In the genomic region with DNA sequence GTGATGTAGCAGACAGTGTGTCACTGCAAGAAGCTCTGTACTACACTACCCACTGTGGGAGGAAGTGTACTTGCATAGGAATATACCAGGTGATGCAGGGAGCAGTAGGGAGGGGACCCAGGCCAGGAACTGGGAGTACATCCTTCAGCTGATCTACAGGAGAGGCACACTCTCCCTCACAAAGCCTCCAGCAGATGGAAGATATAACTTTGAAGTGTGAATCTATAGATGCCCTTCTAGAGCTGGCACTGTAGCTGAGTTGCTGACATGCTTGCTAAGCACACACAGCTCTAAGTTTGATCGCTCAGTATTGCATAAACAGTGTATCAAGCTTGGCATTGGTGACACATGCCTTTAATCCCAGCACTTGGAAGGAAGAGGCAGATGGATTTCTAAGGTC, we compare ENCODE assay signal across 33 mouse cellular contexts. TPM values are rescaled to one million over a fixed set of nuclear protein-coding genes. Genes with fewer than 3 reads are reported as not detected.
"Had no signal": no experiment of that assay in that cellular context is flagged by ENCODE, and none has a peak within 500 bp of the region (broad histone marks: within the 10 kb centered on the region; RNA-seq: fewer than 3 reads in every experiment).

No protein-coding gene starts in this region.

RNA-seq across cellular contexts. Expression of a gene that starts 8.1 kb away (rescaled TPM):
- total RNA-seq: common myeloid progenitor, adult 5-6 weeks; forebrain, postnatal 0 days; gastrocnemius, adult 18-20 months; gastrocnemius, adult 2 months; gastrocnemius, adult 8-10 months; gastrocnemius, postnatal 10 days; gastrocnemius, postnatal 14 days; gastrocnemius, postnatal 25 days; gastrocnemius, postnatal 36 days; gastrocnemius, postnatal 4 days; granulocyte monocyte progenitor cell, adult 5-6 weeks; heart, adult 18-20 months; heart, adult 2 months; heart, adult 8-10 months had no signal
- polyA plus RNA-seq: cortical plate, adult 2 months; embryonic facial prominence, embryonic 10.5 days; embryonic facial prominence, embryonic 11.5 days; embryonic facial prominence, embryonic 12.5 days; embryonic facial prominence, embryonic 13.5 days; embryonic facial prominence, embryonic 14.5 days; embryonic facial prominence, embryonic 15.5 days; erythroblast, embryonic 14.5 days; forebrain, embryonic 10.5 days; forebrain, embryonic 11.5 days; forebrain, embryonic 12.5 days; forebrain, embryonic 13.5 days; forebrain, embryonic 14.5 days; forebrain, embryonic 15.5 days; forebrain, embryonic 16.5 days; forebrain, postnatal 0 days; frontal cortex, adult 2 months; gonadal fat pad, adult 2 months; heart, adult 2 months; heart, embryonic 10.5 days; heart, embryonic 11.5 days had no signal

RNA-seq across cellular contexts. Expression of a gene that starts 21.8 kb away (rescaled TPM):
- total RNA-seq: common myeloid progenitor, adult 5-6 weeks; forebrain, postnatal 0 days; gastrocnemius, adult 18-20 months; gastrocnemius, adult 2 months; gastrocnemius, adult 8-10 months; gastrocnemius, postnatal 10 days; gastrocnemius, postnatal 14 days; gastrocnemius, postnatal 25 days; gastrocnemius, postnatal 36 days; gastrocnemius, postnatal 4 days; granulocyte monocyte progenitor cell, adult 5-6 weeks; heart, adult 18-20 months; heart, adult 2 months; heart, adult 8-10 months had no signal
- polyA plus RNA-seq: cortical plate, adult 2 months; embryonic facial prominence, embryonic 10.5 days; embryonic facial prominence, embryonic 11.5 days; embryonic facial prominence, embryonic 12.5 days; embryonic facial prominence, embryonic 13.5 days; embryonic facial prominence, embryonic 14.5 days; embryonic facial prominence, embryonic 15.5 days; erythroblast, embryonic 14.5 days; forebrain, embryonic 10.5 days; forebrain, embryonic 11.5 days; forebrain, embryonic 12.5 days; forebrain, embryonic 13.5 days; forebrain, embryonic 14.5 days; forebrain, embryonic 15.5 days; forebrain, embryonic 16.5 days; forebrain, postnatal 0 days; frontal cortex, adult 2 months; gonadal fat pad, adult 2 months; heart, adult 2 months; heart, embryonic 10.5 days; heart, embryonic 11.5 days had no signal

RNA-seq across cellular contexts. Expression of a gene that starts 38.4 kb away (rescaled TPM):
- total RNA-seq: common myeloid progenitor, adult 5-6 weeks; forebrain, postnatal 0 days; gastrocnemius, adult 18-20 months; gastrocnemius, adult 2 months; gastrocnemius, adult 8-10 months; gastrocnemius, postnatal 10 days; gastrocnemius, postnatal 14 days; gastrocnemius, postnatal 25 days; gastrocnemius, postnatal 36 days; gastrocnemius, postnatal 4 days; granulocyte monocyte progenitor cell, adult 5-6 weeks; heart, adult 18-20 months; heart, adult 2 months; heart, adult 8-10 months had no signal
- polyA plus RNA-seq: cortical plate, adult 2 months; embryonic facial prominence, embryonic 10.5 days; embryonic facial prominence, embryonic 11.5 days; embryonic facial prominence, embryonic 12.5 days; embryonic facial prominence, embryonic 13.5 days; embryonic facial prominence, embryonic 14.5 days; embryonic facial prominence, embryonic 15.5 days; erythroblast, embryonic 14.5 days; forebrain, embryonic 10.5 days; forebrain, embryonic 11.5 days; forebrain, embryonic 12.5 days; forebrain, embryonic 13.5 days; forebrain, embryonic 14.5 days; forebrain, embryonic 15.5 days; forebrain, embryonic 16.5 days; forebrain, postnatal 0 days; frontal cortex, adult 2 months; gonadal fat pad, adult 2 months; heart, adult 2 months; heart, embryonic 10.5 days; heart, embryonic 11.5 days had no signal

RNA-seq across cellular contexts. Expression of a gene that starts 53.1 kb away (rescaled TPM):
- total RNA-seq: common myeloid progenitor, adult 5-6 weeks; forebrain, postnatal 0 days; gastrocnemius, adult 18-20 months; gastrocnemius, adult 2 months; gastrocnemius, adult 8-10 months; gastrocnemius, postnatal 10 days; gastrocnemius, postnatal 14 days; gastrocnemius, postnatal 25 days; gastrocnemius, postnatal 36 days; gastrocnemius, postnatal 4 days; granulocyte monocyte progenitor cell, adult 5-6 weeks; heart, adult 18-20 months; heart, adult 2 months; heart, adult 8-10 months had no signal
- polyA plus RNA-seq: cortical plate, adult 2 months; embryonic facial prominence, embryonic 10.5 days; embryonic facial prominence, embryonic 11.5 days; embryonic facial prominence, embryonic 12.5 days; embryonic facial prominence, embryonic 13.5 days; embryonic facial prominence, embryonic 14.5 days; embryonic facial prominence, embryonic 15.5 days; erythroblast, embryonic 14.5 days; forebrain, embryonic 10.5 days; forebrain, embryonic 11.5 days; forebrain, embryonic 12.5 days; forebrain, embryonic 13.5 days; forebrain, embryonic 14.5 days; forebrain, embryonic 15.5 days; forebrain, embryonic 16.5 days; forebrain, postnatal 0 days; frontal cortex, adult 2 months; gonadal fat pad, adult 2 months; heart, adult 2 months; heart, embryonic 10.5 days; heart, embryonic 11.5 days had no signal
